Mouse (Mus musculus) embryonic facial prominence, embryonic 12.5 days (tissue): ENCODE measurements around the gene Zglp1. TPM values are rescaled to one million over a fixed set of nuclear protein-coding genes. Genes with fewer than 3 reads are reported as not detected.

Experiments
- ATAC-seq: fragments of 200-750 bp; cut with Nextera tagmentation; 2 replicates; pipeline ENCODE4 v1.8.0; 2017; ENCODE audit not compliant: insufficient number of reproducible peaks, insufficient read depth, low FRiP score, low TSS enrichment
- H3K27ac ChIP-seq: fragments of 300-500 bp; sonication (generic); 2 replicates; pipeline ENCODE4 v1.5.1; 2016; ENCODE audit warnings: mild to moderate bottlenecking
- H3K27me3 ChIP-seq: fragments of 300-500 bp; sonication (generic); 2 replicates; pipeline ENCODE4 v1.6.1; 2016; ENCODE audit warnings: mild to moderate bottlenecking, moderate library complexity
- H3K36me3 ChIP-seq: fragments of 300-500 bp; sonication (generic); 2 replicates; pipeline ENCODE4 v1.6.1; 2016; ENCODE audit warnings: mild to moderate bottlenecking
- H3K4me1 ChIP-seq: fragments of 300-500 bp; sonication (generic); 2 replicates; pipeline ENCODE4 v1.6.1; 2016
- H3K4me2 ChIP-seq: fragments of 300-500 bp; sonication (generic); replicated peaks from 2 replicates; pipeline ENCODE4 v1.6.1; 2016; ENCODE audit warnings: mild to moderate bottlenecking, moderate library complexity
- H3K4me3 ChIP-seq: fragments of 300-500 bp; sonication (generic); 2 replicates; pipeline ENCODE4 v1.5.1; 2016; ENCODE audit warnings: mild to moderate bottlenecking
- H3K9ac ChIP-seq: fragments of 300-500 bp; sonication (generic); 2 replicates; pipeline ENCODE4 v1.6.1; 2016; ENCODE audit warnings: mild to moderate bottlenecking, moderate library complexity
- H3K9me3 ChIP-seq: fragments of 300-500 bp; sonication (generic); 2 replicates; pipeline ENCODE4 v1.6.1; 2016; ENCODE audit warnings: mild to moderate bottlenecking, moderate library complexity
- WGBS: fragments of 180-500 bp; shearing (Covaris S2); methylation state at CpG from one replicate; pipeline ENCODE4 v1.1.7; 2016; 5-methylcytosine and 5-hydroxymethylcytosine counted together
- polyA plus RNA-seq: library from polyadenylated mRNA; unstranded; fragments of >200 nt; fragmentation: Nextera tagmentation; extraction: Ambion mirVana; gene quantifications from 2 replicates; pipeline ENCODE4 v1.2.1, GENCODE M21; 2016

The Zglp1 gene
- 0.82 and 2.0 TPM in 2 replicates for polyA plus RNA-seq

DNA sequence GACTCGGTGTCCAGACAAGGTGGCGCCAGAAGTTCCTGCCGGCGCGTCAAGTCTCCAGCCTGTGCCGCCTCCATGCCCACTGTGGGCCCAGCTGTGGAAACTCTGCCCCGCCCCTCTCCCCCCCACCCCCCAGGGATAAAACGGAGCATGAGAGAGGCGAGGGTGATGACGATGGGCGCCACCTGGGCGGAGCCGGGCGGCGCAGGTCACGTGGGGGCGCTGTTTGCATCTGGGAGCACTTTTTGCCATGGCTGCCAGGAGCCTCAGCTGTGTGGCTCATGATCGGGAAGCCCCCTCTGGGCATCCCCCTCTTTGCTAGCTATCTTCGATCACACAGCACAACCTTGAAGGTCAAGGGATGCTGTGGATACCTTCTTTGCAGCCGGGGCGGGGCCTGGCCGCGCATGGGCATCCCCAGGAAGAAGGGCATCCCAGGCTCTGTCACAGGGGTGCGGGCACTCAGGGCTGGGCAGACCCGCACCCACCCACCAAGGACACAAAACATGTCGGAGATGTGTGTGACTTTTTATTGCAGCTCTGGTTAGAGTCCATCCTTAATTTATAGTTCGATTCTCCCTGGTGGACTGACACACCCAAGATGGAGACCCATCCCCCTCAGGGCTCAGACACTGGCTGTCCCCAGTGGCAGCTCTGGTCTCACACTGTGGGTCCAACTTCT is at the start of gene Zglp1:
Gene Zglp1, minus strand, starts transcription at position 88 of the 679 bp plus-strand sequence.
- no peak within 1 kb of the TSS for H3K4me3 ChIP-seq
- WGBS, result 77% methylated on average over 27 of the region's 27 CpGs
- peaks cover 50% of the 10 kb centered on the region for H3K36me3 ChIP-seq
- no peaks in the 10 kb centered on the region for H3K9me3 ChIP-seq
- no peak within 1 kb of the TSS for H3K9ac ChIP-seq
- H3K4me2 ChIP-seq, result no peak within 1 kb of the TSS
- no peak for ATAC-seq
- no peaks in the 10 kb centered on the region for H3K27me3 ChIP-seq
- H3K4me1 ChIP-seq, result peaks cover under 1% of the 10 kb centered on the region; the same call in 1 of the 2 replicates
- no peak within 1 kb of the TSS for H3K27ac ChIP-seq

DNA sequence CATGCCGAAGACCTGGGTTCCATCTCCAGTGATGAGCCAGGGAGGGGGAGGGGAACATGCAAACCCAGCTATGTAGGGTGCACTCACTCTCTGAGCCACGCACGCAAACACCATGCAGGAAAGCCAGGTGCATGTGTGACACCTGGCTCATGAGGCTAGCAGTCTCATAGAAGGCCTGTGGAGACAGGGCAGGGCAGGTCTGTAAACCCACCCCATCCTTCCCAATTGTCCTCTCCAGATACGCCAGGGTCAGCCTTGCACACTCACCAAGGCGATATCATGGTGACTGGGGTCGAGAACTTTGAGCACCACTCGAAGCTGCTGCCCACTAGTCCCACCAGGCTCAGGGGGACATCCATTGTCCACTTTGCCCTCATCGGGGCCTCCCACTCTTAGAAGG is 48.2 kb upstream of the Zglp1 start:
- no peak overlapping the region for H3K4me2 ChIP-seq

DNA sequence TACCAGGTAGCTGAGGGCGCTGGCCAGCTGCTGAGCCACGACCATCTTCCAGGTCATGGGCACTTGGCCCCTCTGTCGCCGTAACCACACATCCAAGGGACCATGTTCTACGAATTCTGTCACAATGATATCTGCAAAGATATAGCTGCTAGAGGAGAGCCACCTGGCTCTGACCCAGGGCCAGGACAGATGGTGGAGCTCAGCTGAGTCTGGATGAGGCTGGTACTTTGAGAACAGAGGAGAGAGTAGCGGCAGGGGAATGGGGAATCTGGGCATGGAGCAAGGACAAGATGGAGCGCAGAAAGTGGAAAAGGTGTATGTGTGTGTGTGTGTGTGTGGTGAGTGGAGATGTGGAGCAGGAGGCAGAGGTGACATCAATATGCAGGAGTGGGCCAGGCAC is 47.3 kb upstream of the Zglp1 start:
- H3K4me1 ChIP-seq, result no peaks in the 10 kb centered on the region

More for the DNA sequence above, 48.2 kb upstream of the Zglp1 start:
- Histone ChIP-seq H3K27me3 (no peaks in the 10 kb centered on the region), H3K4me1 (no peaks in the 10 kb centered on the region), H3K4me3 (no peak overlapping the region), H3K36me3 (peaks cover 8% of the 10 kb centered on the region; the same call in 1 of the 2 replicates), H3K9ac (no peak overlapping the region), H3K9me3 (no peaks in the 10 kb centered on the region), H3K27ac (no peak overlapping the region)
- 90% methylated on average over 8 of the region's 8 CpGs for WGBS
- ATAC-seq, result no peak

DNA sequence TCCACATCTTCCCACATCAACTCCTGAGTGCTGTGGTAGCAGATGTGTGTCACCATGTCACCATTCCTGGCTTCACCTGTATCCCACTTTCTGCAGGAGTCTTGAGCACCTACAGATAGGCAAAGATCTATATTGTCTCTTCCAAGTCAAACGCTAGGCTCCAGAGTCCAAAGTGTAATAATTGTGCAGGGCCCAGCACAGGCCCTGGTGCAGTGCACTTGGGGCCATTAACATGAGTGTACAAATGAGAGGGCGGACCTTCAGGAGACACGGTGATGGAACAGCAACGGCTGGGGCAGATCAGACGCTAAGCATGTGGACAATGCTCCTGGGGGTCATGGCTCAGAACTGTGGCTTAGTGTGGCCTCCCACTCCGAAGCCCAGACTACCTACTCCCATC is 46.9 kb upstream of the Zglp1 start:
- no peak for ATAC-seq
- no peaks in the 10 kb centered on the region for H3K27me3 ChIP-seq
- H3K4me1 ChIP-seq, result no peaks in the 10 kb centered on the region
- no peak overlapping the region for H3K27ac ChIP-seq
- H3K9ac ChIP-seq, result no peak overlapping the region
- no peak overlapping the region for H3K4me2 ChIP-seq
- H3K4me3 ChIP-seq, result no peak overlapping the region
- 89% methylated on average over 6 of the region's 6 CpGs for WGBS
- H3K36me3 ChIP-seq, result peaks cover 6% of the 10 kb centered on the region; the same call in 1 of the 2 replicates
- H3K9me3 ChIP-seq, result no peaks in the 10 kb centered on the region

More for the DNA sequence above, 47.3 kb upstream of the Zglp1 start:
- 87% methylated on average over 7 of the region's 7 CpGs for WGBS
- Histone ChIP-seq H3K9ac (no peak overlapping the region), H3K4me2 (no peak overlapping the region), H3K4me3 (no peak overlapping the region), H3K27me3 (no peaks in the 10 kb centered on the region), H3K36me3 (0 out of 2 replicates have a peak, but pooled peaks cover 4% of the 10 kb centered on the region), H3K27ac (no peak overlapping the region), H3K9me3 (no peaks in the 10 kb centered on the region)
- ATAC-seq, result no peak

DNA sequence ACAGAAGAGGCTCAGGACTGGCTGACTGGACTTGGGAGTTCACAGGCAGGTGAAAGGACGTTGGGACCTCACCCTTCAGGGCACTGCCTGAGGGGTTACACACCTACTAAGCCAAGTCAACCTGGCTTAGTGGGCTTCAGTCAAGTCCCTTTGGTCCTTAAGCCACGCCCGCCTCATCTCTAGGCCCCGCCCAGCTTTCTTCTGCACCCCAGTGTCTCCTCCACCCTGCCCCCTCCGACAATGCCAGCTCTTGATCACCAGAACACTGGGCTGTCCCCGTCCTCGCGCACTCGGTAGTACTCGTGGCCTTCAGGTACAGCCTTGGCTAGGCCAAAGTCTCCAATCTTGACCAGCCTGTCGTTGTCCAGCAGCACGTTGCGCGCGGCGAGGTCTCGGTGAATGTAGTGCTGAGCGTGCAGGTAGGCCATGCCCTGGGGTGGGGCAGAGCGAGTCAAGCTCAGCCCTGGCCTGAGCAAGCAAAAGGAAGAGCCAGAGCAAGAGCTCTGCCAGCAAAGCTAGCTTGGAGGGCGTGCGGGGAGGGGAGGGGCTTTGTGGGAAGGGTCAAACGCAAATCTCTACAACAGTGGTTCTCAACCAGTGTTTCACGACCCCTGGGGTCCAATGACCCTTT is 40.8 kb upstream of the Zglp1 start:
- Histone ChIP-seq H3K4me3 (no peak overlapping the region), H3K36me3 (peaks cover 5% of the 10 kb centered on the region; the same call in 1 of the 2 replicates), H3K27ac (no peak overlapping the region), H3K9me3 (no peaks in the 10 kb centered on the region), H3K9ac (no peak overlapping the region), H3K4me1 (no peaks in the 10 kb centered on the region), H3K27me3 (no peaks in the 10 kb centered on the region), H3K4me2 (no peak overlapping the region)
- 45% methylated on average over 23 of the region's 23 CpGs for WGBS
- no peak for ATAC-seq

DNA sequence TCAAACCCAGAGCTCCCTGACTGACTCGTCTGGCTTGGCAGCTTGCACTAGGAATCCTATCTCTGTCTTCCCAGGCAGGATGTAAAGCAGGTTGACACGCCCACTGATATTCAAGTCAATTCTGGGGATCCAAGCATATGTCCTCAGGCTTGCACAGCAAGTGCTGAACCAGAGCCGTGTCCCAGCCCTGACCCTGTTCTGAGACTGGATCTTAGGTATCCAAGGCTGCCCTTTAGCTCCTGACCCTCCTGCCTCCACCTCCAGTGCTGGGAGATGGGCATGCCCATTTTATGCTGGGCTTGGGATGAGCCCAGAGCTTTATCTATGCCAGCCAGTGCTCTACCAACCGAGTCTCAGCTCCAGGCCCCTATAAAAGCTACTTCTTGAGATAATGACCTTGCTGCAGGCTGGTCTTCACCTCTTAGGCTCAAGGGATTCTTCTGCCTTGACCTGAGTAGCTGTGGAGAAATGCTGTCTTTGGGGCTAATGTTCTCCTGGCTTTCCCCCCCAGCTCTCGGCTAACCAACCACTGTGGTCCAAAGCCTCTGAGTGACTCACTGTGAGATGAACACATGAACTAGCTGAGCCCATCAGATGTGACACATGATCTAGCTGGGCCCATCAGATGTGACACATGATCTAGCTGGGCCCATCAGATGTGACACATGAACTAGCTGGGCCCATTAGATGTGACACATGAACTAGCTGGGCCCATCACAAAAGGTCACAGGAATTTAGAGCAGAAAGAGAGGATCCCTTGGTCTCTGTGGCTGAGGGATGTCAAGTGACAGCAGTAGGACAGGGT is 39.1 kb upstream of the Zglp1 start:
- Histone ChIP-seq H3K27ac (no peak overlapping the region), H3K4me1 (no peaks in the 10 kb centered on the region), H3K36me3 (peaks cover 5% of the 10 kb centered on the region; the same call in 1 of the 2 replicates), H3K9ac (no peak overlapping the region), H3K4me2 (no peak overlapping the region), H3K27me3 (no peaks in the 10 kb centered on the region), H3K4me3 (no peak overlapping the region), H3K9me3 (no peaks in the 10 kb centered on the region)
- no peak for ATAC-seq
- WGBS, result 78% methylated on average over 5 of the region's 5 CpGs

DNA sequence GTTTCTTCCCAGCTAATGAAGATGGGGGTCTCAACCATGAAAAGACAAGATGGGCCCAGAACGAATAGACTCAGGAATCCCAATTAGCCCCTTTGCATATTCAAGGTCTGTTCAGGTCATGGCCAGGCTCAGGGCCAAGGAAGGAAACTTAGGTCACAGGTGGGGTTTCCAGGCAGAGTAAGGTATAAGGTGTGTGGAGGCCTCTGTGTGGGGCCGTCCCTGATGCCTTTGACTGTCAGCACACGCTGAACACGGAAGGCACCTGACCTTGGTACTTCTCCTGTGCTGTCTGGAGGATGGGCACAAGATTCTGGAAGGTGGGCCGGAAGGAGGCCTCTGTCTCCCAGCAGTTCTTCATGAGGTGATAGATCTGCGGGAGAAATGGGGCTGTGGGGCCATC is 37.9 kb upstream of the Zglp1 start:
- 85% methylated on average over 6 of the region's 6 CpGs for WGBS
- no peak overlapping the region for H3K4me3 ChIP-seq
- no peak for ATAC-seq
- H3K4me1 ChIP-seq, result peaks cover 7% of the 10 kb centered on the region; the same call in 1 of the 2 replicates
- H3K27ac ChIP-seq, result no peak overlapping the region
- H3K4me2 ChIP-seq, result no peak overlapping the region
- no peaks in the 10 kb centered on the region for H3K27me3 ChIP-seq
- H3K36me3 ChIP-seq, result peaks cover 5% of the 10 kb centered on the region; the same call in 1 of the 2 replicates
- no peak overlapping the region for H3K9ac ChIP-seq
- H3K9me3 ChIP-seq, result no peaks in the 10 kb centered on the region

DNA sequence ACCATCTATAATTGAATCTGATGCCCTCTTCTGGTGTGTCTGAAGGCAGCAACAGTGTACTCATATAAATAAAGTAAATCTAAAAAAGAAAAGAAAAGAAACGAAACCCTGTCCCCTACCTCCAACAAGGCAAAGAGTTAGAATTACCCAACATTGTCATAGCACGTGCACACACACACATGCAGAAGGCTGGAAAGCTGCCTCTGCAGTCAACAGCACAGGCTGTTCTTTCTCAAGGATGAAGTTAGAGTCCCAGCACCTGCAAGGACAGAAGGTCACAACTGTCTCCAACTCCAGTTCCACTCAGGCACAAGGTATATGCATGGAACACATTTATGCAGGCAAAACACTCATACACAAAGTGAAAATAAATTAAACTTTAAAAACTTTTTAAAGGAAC is 35.2 kb upstream of the Zglp1 start:
- Histone ChIP-seq H3K27me3 (no peaks in the 10 kb centered on the region), H3K4me3 (no peak overlapping the region), H3K36me3 (no peaks in the 10 kb centered on the region), H3K27ac (no peak overlapping the region), H3K9ac (no peak overlapping the region), H3K4me1 (peaks cover 7% of the 10 kb centered on the region; the same call in 1 of the 2 replicates), H3K4me2 (no peak overlapping the region), H3K9me3 (no peaks in the 10 kb centered on the region)
- 92% methylated on average over 2 of the region's 2 CpGs for WGBS
- no peak for ATAC-seq

DNA sequence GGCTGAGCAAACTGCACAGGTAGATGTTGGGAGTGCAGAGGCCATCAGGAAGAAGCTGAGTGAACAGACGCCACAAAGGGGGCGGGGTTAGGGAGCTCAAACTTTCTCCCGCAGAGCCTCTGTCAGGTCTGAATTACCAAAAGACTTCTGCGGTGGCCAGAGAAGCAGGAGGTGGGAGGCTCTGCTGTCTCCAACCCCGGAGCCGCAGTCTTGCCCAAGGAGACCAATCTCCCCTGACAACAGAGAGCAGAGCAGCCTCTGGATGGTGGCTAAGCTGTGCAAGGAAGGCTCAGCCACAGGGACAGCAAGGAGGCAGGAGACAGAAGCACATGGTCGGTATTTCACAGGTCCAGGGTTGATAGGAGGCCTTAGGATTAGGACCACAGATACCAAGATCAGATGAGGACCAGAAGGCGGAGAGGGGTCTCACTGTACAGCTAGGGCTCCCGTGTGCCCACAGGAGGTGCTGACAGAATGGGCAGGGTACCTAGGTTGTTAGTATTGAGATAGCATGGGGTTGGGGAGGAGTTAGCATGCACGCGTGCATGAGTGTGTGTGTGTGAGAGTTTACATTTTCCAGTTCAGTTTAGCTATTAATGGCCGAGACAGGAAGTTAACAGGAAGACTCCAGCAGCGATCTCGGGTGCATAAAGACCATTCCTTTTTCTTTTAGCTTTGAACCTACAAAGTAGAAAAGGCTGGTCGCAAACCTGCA is 33.7 kb upstream of the Zglp1 start:
- 45% methylated on average over 15 of the region's 15 CpGs for WGBS
- Histone ChIP-seq H3K4me1 (peaks cover 7% of the 10 kb centered on the region; the same call in 1 of the 2 replicates), H3K9me3 (no peaks in the 10 kb centered on the region), H3K4me3 (no peak overlapping the region), H3K27me3 (no peaks in the 10 kb centered on the region), H3K27ac (no peak overlapping the region), H3K9ac (no peak overlapping the region), H3K4me2 (peak overlapping the region; percentile 26), H3K36me3 (no peaks in the 10 kb centered on the region)
- no peak for ATAC-seq

DNA sequence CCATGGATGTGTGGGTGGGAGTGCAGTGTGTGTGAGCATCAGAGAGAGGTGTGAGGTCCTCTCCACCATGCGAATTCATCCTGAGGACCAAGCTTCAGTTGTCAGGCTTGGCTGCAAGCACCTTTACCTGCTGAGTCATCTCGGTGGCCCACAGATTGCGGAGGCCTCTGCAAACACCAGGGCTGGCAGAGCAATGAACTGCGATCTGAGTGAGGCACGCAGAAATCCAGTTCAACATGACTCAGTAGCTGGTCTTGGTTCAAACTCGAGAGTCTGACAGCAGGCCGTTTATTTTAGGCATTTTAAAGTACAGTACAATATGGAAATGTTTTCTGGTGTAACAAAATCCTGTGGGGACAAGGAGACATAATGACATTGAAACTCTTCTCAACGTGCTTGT is 30.9 kb upstream of the Zglp1 start:
- WGBS, result 85% methylated on average over 8 of the region's 8 CpGs
- no peak for ATAC-seq
- no peak overlapping the region for H3K4me3 ChIP-seq
- no peak overlapping the region for H3K27ac ChIP-seq
- H3K4me1 ChIP-seq, result peaks cover 7% of the 10 kb centered on the region; the same call in 1 of the 2 replicates
- no peak overlapping the region for H3K9ac ChIP-seq
- H3K4me2 ChIP-seq, result no peak overlapping the region
- H3K9me3 ChIP-seq, result no peaks in the 10 kb centered on the region
- H3K36me3 ChIP-seq, result no peaks in the 10 kb centered on the region
- no peaks in the 10 kb centered on the region for H3K27me3 ChIP-seq

DNA sequence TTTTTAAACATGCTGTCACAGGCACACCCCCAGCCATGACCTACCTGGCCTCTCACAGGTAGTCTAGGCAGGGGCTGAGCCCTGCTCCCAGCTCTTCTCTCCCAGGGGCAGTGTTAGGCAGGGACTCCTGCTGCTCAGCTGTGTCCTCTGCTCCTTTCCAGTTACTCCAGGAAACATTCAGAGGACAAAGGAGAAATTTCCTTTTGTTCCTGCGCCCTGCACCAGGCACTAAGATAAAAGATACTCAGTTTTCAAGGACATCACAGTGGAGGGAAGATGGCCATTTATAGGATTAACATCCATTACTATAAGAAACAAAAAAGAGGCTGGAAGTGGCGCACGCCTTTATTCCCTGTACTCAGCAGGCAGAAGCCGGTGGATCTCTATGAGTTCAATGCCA is 29.1 kb upstream of the Zglp1 start:
- Histone ChIP-seq H3K27ac (no peak overlapping the region), H3K9ac (no peak overlapping the region), H3K4me2 (no peak overlapping the region), H3K4me1 (peaks cover 7% of the 10 kb centered on the region; the same call in 1 of the 2 replicates), H3K36me3 (no peaks in the 10 kb centered on the region), H3K9me3 (no peaks in the 10 kb centered on the region), H3K4me3 (no peak overlapping the region), H3K27me3 (no peaks in the 10 kb centered on the region)
- ATAC-seq, result no peak
- 88% methylated on average over 4 of the region's 4 CpGs for WGBS
